Mouse (Mus musculus) spleen, postnatal 36 days (tissue): ENCODE results near the gene Ybx1.

Experiments
- DNase-seq, 2 experiments: peaks; one replicate each; pipeline ENCODE4 v3.0.0; 2022; ENCODE audit warnings: low spot score in 2 of 2, mixed read lengths in 1 of 2

The Ybx1 gene

GRCm38 (mm10) chr4:119274627-119275026 lies 19.8 kb downstream of the Ybx1 start:
- no peak for DNase-seq

- DNase-seq, result no peak
These were observed 27.8 kb downstream of the Ybx1 start for GRCm38 (mm10) chr4:119266606-119267005.

- DNase-seq, result no peak
These were observed 30.9 kb downstream of the Ybx1 start for GRCm38 (mm10) chr4:119263459-119263858.

- no peak for DNase-seq
These were observed 31.9 kb downstream of the Ybx1 start for GRCm38 (mm10) chr4:119262483-119262882.

GRCm38 (mm10) chr4:119261087-119261713 lies 33.2 kb downstream of the Ybx1 start:
- DNase-seq, result no peak

- no peak for DNase-seq
These were observed 34.8 kb downstream of the Ybx1 start for GRCm38 (mm10) chr4:119259344-119260254.

- DNase-seq, result no peak
These were observed 37.3 kb downstream of the Ybx1 start for GRCm38 (mm10) chr4:119257083-119257482.

- no peak for DNase-seq
These were observed 39.1 kb downstream of the Ybx1 start, which contains the start of gene Cldn19 for GRCm38 (mm10) chr4:119255351-119255750. Gene Cldn19 (plus strand): TSS chr4:119255414.

- no peak for DNase-seq
These were observed 40.3 kb downstream of the Ybx1 start for GRCm38 (mm10) chr4:119254012-119254618.

GRCm38 (mm10) chr4:119252025-119252808 lies 42.2 kb downstream of the Ybx1 start:
- no peak for DNase-seq

- no peak for DNase-seq
These were observed 45.9 kb downstream of the Ybx1 start for GRCm38 (mm10) chr4:119248407-119248965.

- DNase-seq, result peak; percentile 46 to 52
These were observed 46.8 kb downstream of the Ybx1 start for GRCm38 (mm10) chr4:119247462-119248235.

GRCm38 (mm10) chr4:119246688-119247225 lies 47.6 kb downstream of the Ybx1 start:
- no peak for DNase-seq

GRCm38 (mm10) chr4:119245961-119246360 lies 48.4 kb downstream of the Ybx1 start:
- no peak for DNase-seq

- DNase-seq, result no peak
These were observed 48.8 kb downstream of the Ybx1 start for GRCm38 (mm10) chr4:119245556-119245955.

GRCm38 (mm10) chr4:119244468-119245240 lies 49.8 kb downstream of the Ybx1 start:
- DNase-seq, result no peak

GRCm38 (mm10) chr4:119242571-119242970 lies 51.8 kb downstream of the Ybx1 start:
- DNase-seq, result no peak

GRCm38 (mm10) chr4:119241664-119242063 lies 52.7 kb downstream of the Ybx1 start:
- DNase-seq, result peak in 1 of 2 experiments; percentile 12

GRCm38 (mm10) chr4:119239181-119239682 lies 55.2 kb downstream of the Ybx1 start:
- DNase-seq, result peak; percentile 12 to 31
